Mouse (Mus musculus) brain, embryonic 14.5 days (tissue): Measurements from ENCODE around the gene Pgr. TPM values are rescaled to one million over a fixed set of nuclear protein-coding genes. Genes with fewer than 3 reads are reported as not detected.
A peak's percentile ranks its signal among the peaks of the same experiment; 100 is the strongest.

Experiments used
- DNase-seq: peaks from one replicate; pipeline ENCODE4 v3.0.0-alpha.2; 2011; ENCODE audit warnings: low read depth
- CTCF ChIP-seq: fragments of 200-500 bp; IDR thresholded peaks from 2 replicates; pipeline ENCODE4 v1.5.1; 2012; ENCODE audit warnings: inconsistent platforms, mild to moderate bottlenecking, moderate library complexity, borderline replicate concordance; ENCODE audit not compliant: insufficient read depth, insufficient read length; ENCODE audit errors: extremely low read depth
- POLR2A ChIP-seq: fragments of 200-500 bp; IDR thresholded peaks from 2 replicates; pipeline ENCODE4 v1.6.1; 2012; ENCODE audit warnings: mild to moderate bottlenecking, inconsistent platforms, borderline replicate concordance; ENCODE audit not compliant: poor library complexity, insufficient read depth, insufficient read length, severe bottlenecking; ENCODE audit errors: extremely low read depth
- polyA plus RNA-seq: library from polyadenylated mRNA; depleted of rRNA; stranded (reverse); fragments of >200 nt; gene quantifications from 2 replicates; pipeline ENCODE4 v1.2.3, GENCODE M21; 2012; rRNA removed

Gene Pgr
- polyA plus RNA-seq = 0.82 and 1.00 TPM in 2 replicates

GRCm38 (mm10) chr9:8899616-8900202 lies at the start of gene Pgr:
Pgr (plus strand) TSS chr9:8899833.
- TF ChIP-seq POLR2A = no peak
- TF ChIP-seq CTCF = no peak
- peak; percentile 63 for DNase-seq

- TF ChIP-seq POLR2A (no peak), CTCF (no peak)
- DNase-seq = no peak
Measured at GRCm38 (mm10) chr9:8857455-8857854, 42.2 kb upstream of the Pgr start.

GRCm38 (mm10) chr9:8868511-8868910 lies 31.1 kb upstream of the Pgr start:
- no peak for DNase-seq
- no peak for TF ChIP-seq POLR2A
- TF ChIP-seq CTCF = no peak

- DNase-seq = no peak
Measured at GRCm38 (mm10) chr9:8895205-8895604, 4.4 kb upstream of the Pgr start.

GRCm38 (mm10) chr9:8900203-8901012 lies 775 bp downstream of the Pgr start:
- DNase-seq = peak; percentile 50

More at GRCm38 (mm10) chr9:8895205-8895604, 4.4 kb upstream of the Pgr start:
- no peak for TF ChIP-seq CTCF
- TF ChIP-seq POLR2A = no peak

GRCm38 (mm10) chr9:8901013-8901646 lies 1.5 kb downstream of the Pgr start:
- TF ChIP-seq CTCF = no peak; the same call in 1 of the 2 replicates
- no peak for TF ChIP-seq POLR2A

More at GRCm38 (mm10) chr9:8900203-8901012, 775 bp downstream of the Pgr start:
- no peak for TF ChIP-seq POLR2A
- no peak for TF ChIP-seq CTCF

GRCm38 (mm10) chr9:8901647-8902131 lies 2.1 kb downstream of the Pgr start:
- DNase-seq = peak; percentile 70
- TF ChIP-seq CTCF = peak; percentile 3; the same call in 1 of the 2 replicates
- TF ChIP-seq POLR2A = no peak

More at GRCm38 (mm10) chr9:8901013-8901646, 1.5 kb downstream of the Pgr start:
- peak; percentile 46 for DNase-seq

- TF ChIP-seq CTCF (no peak), POLR2A (no peak)
- DNase-seq = no peak
Measured at GRCm38 (mm10) chr9:8902277-8902676, 2.6 kb downstream of the Pgr start.

- no peak for TF ChIP-seq POLR2A
- TF ChIP-seq CTCF = no peak
- DNase-seq = no peak
Measured at GRCm38 (mm10) chr9:8927561-8927960, 27.9 kb downstream of the Pgr start.

GRCm38 (mm10) chr9:8937753-8938152 lies 38.1 kb downstream of the Pgr start:
- no peak for TF ChIP-seq POLR2A
- no peak for TF ChIP-seq CTCF
- no peak for DNase-seq

GRCm38 (mm10) chr9:8953306-8953705 lies 53.7 kb downstream of the Pgr start:
- TF ChIP-seq POLR2A = no peak
- no peak for TF ChIP-seq CTCF
- DNase-seq = no peak

- DNase-seq = peak; percentile 63
- TF ChIP-seq CTCF (peak; percentile 63; the same call in 1 of the 2 replicates), POLR2A (no peak)
Measured at GRCm38 (mm10) chr9:8964512-8965133, 65.0 kb downstream of the Pgr start.
